Mouse (Mus musculus): ENCODE measurements around the gene Gm11077. TPM values are rescaled to one million over a fixed set of nuclear protein-coding genes. Genes with fewer than 3 reads are reported as not detected.

Gm11077 gene
- not detected for total RNA-seq (2021)
- long read RNA-seq = 0 reads

- no peak for DNase-seq (ENCODE audit: low spot score in 2 of 2)
These were observed at the start of gene Gm11077 for GRCm38 (mm10) chr6:140729272-140729671. Gene Gm11077, plus strand, starts transcription at chr6:140729284.

DNA sequence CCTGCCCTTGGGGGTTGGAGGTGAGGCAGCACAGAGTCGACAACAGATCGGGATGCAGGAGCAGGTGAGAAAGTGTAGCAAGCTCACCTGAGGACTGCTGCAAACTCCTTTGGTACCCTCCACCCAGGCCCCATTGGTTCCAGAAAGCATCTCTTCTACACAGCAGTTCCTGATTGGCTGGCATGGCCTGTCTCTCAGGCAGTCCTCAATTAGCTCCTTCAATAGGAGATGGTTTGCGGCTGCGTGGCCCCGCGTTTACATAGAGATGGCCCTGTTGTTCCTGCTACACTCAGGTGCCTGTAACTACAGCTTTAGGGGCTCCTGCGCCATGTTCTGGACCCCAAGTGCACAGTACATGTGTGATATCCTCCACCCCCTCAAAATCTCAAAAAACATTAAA is 48.4 kb upstream of the Gm11077 start:
- no peak for DNase-seq (ENCODE audit: low spot score in 2 of 2)

DNA sequence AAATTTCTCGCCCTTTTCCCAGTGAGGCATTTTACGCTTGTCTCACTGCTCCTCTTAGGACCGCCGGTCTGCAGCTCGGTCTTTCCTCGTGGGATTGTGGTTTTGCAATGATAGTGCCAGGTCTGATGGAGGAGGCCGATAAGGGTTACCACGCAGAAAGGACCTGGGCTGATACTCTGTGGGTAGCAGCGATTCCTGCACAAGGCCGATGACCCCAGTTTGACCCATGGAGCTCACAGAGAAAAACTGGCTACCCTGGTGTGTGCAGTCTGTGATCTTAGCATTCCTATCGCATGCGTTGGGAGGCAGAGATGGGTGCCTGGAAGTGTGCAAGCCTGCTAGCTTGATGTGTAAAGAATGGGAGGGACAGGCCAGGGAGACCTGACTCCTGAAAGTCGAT is 46.3 kb upstream of the Gm11077 start:
- DNase-seq (ENCODE audit: low spot score in 2 of 2) = no peak

- DNase-seq (ENCODE audit: low spot score in 2 of 2) = no peak
These were observed 44.7 kb upstream of the Gm11077 start for GRCm38 (mm10) chr6:140684403-140684802.

GRCm38 (mm10) chr6:140689617-140690404 is 39.3 kb upstream of the Gm11077 start:
- DNase-seq (ENCODE audit: low spot score in 2 of 2) = no peak

GRCm38 (mm10) chr6:140692160-140692559 is 36.9 kb upstream of the Gm11077 start:
- DNase-seq (ENCODE audit: low spot score in 2 of 2) = no peak

- no peak for DNase-seq (ENCODE audit: low spot score in 2 of 2)
These were observed 32.7 kb upstream of the Gm11077 start for GRCm38 (mm10) chr6:140696192-140696879.

DNA sequence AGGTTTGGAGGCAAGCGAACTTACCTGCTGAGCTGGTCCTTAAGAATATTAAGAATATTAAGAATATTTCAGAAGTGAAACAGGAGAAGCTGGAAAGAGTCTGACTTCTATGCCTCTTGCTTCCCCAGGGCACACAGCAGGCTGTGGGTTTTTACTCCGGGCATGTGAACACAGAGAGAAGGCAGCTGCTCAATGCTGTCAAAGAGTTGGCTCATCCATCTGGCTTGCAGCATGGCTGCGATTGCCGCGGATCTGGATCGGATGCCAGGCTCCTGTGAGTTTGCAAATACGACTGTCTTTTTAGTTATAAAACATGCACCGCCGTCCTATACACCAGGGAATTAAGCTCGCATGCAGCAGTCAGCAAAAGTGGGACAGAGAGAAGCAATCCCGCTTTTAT is 31.1 kb upstream of the Gm11077 start:
- DNase-seq (ENCODE audit: low spot score in 2 of 2) = peak; percentile 65 to 74

- no peak for DNase-seq (ENCODE audit: low spot score in 2 of 2)
These were observed 30.5 kb upstream of the Gm11077 start for GRCm38 (mm10) chr6:140698596-140698995.

GRCm38 (mm10) chr6:140701259-140701658 is 27.8 kb upstream of the Gm11077 start:
- no peak for DNase-seq (ENCODE audit: low spot score in 2 of 2)

GRCm38 (mm10) chr6:140705132-140705531 is 24.0 kb upstream of the Gm11077 start:
- DNase-seq (ENCODE audit: low spot score in 2 of 2) = no peak

DNA sequence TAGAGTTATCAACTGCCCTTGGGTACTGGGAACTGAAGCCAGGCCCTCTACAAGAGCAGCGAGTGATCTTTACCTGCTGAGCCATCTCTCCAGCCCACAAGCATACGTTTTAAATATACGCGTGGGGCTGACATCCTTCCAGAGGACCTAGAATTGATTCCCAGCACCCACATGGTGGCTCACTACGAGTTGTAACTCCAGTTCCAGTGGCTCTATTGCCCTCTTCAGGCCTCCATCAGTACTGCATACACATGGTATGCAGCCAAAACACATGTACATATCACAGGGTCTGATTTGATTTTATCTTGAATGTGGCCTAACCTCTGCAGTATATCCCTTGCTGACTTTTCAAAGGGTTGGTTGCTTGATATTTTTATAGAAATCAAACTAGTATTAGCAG is 23.0 kb upstream of the Gm11077 start:
- DNase-seq (ENCODE audit: low spot score in 2 of 2) = no peak

GRCm38 (mm10) chr6:140708059-140708458 is 21.0 kb upstream of the Gm11077 start:
- no peak for DNase-seq (ENCODE audit: low spot score in 2 of 2)

DNA sequence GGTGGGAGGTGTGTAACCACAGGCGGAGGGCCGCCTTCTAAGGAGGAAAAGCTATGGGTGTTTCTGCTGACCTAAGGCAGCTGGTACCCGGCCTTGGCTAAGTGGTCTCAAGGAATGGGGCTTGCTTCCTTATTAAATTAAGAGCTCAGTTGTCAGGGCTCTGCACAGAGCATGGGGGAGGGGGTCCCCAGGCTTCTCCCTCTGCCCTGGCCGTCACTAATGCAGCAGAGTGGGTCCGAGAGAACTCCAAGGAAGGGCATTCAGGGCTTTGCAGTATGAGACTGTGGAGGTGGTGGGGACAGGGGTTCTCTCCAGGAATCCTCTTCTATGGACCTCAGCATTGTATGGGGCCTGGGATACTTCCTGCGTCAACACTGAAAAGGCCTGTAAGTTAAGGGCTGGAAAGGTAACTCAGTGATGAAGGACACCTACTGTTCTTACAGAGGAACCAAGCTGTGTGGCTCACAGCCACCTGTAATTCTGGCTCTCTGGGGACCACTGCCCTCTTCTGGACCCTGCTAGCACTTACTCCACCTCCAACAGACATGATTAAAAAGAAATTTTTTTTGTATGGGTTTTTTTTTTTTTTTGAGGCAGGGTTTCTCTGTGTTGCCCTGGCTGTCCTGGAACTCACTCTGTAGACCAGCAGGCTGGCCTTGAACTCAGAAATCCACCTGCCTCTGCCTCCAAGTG is 19.5 kb upstream of the Gm11077 start:
- no peak for DNase-seq (ENCODE audit: low spot score in 2 of 2)

DNA sequence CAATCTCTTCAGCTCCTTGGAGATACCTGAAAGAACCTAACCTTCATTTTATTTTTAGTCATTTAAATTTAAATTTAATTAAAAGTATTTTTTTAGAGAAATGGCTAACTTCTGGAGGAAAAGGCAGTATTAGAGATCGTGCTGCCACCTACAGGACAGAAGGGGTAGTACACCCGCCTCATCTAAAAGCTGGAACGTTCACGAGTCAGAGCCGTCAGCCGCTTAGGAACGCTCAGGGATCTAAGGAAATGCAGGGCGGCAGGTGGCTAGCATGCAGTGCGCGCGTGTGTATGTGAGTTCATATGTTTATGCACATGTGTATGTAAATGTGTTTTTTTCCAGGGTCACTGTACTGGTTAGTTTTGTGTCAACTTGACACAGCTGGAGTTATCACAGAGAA is 16.3 kb upstream of the Gm11077 start:
- DNase-seq (ENCODE audit: low spot score in 2 of 2) = peak; percentile 79 to 86

DNA sequence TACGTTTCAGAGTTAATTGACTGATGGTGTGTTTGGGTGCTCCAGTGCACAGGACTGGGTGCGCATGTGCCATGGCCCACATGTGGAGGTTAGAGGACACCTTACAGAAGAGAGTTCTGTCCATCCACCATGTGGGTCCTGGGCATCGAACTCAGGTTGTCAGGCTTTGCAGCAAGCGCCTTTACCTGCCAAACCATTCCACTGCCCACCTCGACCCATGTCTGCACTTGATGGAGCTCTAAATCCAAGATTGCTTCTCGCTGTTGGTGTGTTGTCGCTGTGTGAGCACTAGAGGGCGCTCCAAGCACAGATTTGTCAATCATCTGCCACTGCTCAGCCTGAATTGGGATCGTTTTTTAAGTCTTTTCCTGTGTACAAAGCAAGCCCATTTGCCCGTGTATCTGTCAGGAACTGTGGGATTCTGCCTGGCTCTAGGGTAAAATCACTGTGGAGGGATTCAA is 14.1 kb upstream of the Gm11077 start:
- peak; percentile 87 to 89 for DNase-seq (ENCODE audit: low spot score in 2 of 2)

GRCm38 (mm10) chr6:140722058-140722457 is 7.0 kb upstream of the Gm11077 start:
- DNase-seq (ENCODE audit: low spot score in 2 of 2) = no peak

DNA sequence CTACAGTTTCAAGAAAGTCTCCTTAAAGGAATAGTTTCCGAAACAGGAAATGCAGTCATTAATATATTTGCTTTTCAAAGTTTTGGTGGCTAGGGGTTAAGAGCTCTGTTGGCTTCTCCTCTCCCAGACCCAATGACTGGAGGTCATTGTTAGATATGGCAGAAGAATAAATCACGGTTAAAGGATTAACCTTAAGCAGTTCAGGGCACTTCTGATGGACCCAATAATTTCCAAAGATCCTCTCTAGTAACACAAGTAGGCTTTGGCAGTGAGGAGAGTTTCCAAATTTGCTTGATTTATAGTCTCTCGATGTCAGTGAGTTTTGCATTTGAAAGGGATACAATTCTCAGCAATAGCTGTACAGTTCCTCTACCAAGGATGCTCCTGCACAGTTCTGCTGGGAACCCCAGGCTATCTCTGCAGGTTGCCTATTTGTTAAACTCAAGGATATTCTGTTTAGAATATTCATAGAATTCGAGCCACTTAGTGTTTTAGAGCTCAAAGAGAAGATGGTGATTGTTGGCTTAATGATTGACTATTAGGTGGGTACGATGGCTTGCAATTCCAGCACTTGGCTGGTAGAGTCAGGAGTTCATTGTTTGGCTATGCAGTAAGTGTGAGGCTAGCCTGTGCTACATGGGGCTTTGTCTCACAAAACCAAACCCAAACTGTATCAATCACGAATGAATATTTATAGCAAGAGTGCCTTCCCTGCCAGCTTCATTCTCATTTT is 1.8 kb downstream of the Gm11077 start:
- DNase-seq (ENCODE audit: low spot score in 2 of 2) = peak in 1 of 2 experiments; percentile 20

DNA sequence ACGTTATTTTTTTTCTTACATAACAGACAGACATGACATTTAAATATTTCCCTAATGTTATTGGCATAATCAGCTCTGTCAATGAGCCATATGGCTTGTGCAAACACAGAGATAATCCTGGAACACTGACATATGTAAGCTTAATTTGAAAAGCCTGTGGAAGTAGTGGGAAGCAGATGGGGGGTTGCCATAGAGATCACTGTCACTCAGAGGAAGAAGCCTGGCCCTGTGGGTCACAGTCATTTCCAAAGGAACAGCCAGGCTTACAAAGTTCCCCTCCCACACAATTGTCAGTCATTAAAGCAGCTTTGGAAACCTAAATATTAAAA is 2.3 kb downstream of the Gm11077 start:
- peak in 1 of 2 experiments; percentile 39 for DNase-seq (ENCODE audit: low spot score in 2 of 2)

DNA sequence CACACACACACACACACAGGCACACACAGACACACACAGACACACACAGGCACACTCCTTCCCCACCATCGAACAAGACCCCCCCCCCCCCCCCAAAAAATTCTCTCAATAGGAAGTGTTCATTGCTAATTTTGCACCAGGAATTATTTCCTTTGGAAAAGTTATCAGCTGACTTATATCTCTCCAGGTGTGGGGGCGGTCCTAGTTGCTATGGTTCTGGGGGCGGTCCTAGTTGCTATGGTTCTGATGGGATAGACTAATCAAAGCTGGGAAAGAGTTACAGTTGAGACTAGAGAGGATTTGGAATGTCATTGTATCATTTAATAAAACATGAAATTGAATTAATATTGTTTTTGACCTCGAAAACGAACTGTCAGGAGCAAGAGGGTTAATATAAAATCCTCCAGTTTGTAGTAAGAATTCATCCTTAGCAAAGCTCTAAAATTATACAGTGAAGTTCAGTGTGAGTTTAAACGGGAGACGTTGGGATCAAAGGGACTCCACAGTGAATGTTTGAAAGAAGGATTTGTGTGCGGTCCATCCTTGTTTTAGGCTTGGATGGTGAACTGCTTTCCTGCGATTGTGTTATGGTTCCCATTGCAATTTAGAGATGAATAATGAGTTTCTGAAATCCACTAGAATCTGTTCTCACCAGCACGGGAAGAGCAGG is 4.0 kb downstream of the Gm11077 start:
- DNase-seq (ENCODE audit: low spot score in 2 of 2) = peak; percentile 28 to 40

DNA sequence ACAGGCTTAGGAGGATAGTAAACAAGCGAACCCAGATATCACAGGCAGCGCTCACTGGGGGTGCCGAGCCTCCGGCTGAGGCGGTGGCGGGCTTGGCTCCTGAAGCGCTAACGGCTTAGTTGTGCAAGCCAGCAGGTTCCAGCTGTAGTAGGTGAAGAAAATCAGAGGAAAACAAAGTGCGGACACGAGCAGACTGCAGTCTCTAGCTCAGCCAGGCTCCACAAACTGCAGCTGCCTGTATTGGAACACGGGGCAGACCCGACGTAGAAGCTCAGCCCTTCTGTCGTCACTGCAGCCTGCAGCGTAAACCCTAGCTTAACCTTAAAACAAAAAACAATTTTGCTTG is 4.5 kb downstream of the Gm11077 start:
- DNase-seq (ENCODE audit: low spot score in 2 of 2) = peak; percentile 19 to 36

All from layer of hippocampus, postnatal 10 days (tissue).